Mouse (Mus musculus): ENCODE measurements around the gene Gucy2g.

DNA sequence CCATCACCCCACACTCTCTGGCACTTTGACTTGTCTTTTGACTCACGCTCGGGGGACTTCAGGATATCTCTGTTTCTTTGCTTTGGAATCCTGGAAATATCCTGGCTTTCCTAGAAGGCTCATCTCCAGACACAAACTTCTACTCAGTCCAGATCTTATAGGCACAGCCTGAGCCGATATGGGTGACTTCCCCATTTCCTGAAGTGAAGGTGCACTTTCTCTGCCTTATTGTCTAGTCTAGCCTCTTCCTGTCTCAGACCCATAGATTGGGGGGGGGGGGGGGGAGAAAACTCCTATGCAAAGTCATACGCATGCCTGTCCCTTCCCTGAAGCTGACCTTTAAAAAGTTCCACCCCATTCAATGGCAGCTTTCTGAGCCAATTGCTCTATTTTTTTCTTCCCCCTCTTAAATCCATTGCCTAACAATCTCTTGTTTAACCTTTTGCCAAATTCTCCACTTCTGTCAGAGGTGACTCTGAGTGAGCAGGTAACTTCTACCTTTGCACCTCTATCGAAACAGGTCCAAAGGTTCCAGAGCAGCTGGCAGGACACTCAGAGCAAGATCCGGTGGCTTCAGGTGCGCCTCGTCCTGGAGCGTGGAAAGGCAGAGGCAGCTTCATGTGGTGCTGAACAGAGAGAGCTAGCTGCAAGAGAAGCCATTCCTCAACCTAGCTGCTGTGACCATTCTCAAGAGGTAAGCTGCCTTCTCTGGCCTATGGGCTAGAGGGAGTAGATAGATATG, 10.5 kb upstream of the Gucy2g start, which contains the start of gene Acsl5:
- TF ChIP-seq TAL1 (IDR thresholded peaks at IDR 0.05; ENCODE audit: low read length) (no peak), GATA1 (IDR thresholded peaks at IDR 0.05; ENCODE audit: low read length) (no peak)

All from erythroblast, embryonic 14.5 days (primary cell).